Mouse (Mus musculus) heart, adult 18-20 months (tissue): ENCODE data around the gene Hdac11. TPM values are rescaled to one million over a fixed set of nuclear protein-coding genes. Genes with fewer than 3 reads are reported as not detected.
"Not testable (repeated sequence)": the region's sequence is repeated elsewhere in the genome, so short reads cannot be mapped to it uniquely, and the experiment has no call there.

Source experiments
- DNase-seq, 2 experiments: peaks; one replicate each; pipeline ENCODE4 v3.0.0; 2021 to 2022; ENCODE audit warnings: mixed read lengths in 1 of 2
- long read RNA-seq, 2 experiments: library from polyadenylated mRNA; stranded (forward); transcript quantifications; one replicate each; pipeline ENCODE4 v2.0.0; 2021
- total RNA-seq, 2 experiments: library from RNA; stranded (reverse); gene quantifications; 2 replicates each; pipeline ENCODE4 v1.2.3; 2021

The Hdac11 gene
- 10 to 100 TPM; 20.9 to 21.3 TPM for total RNA-seq
- long read RNA-seq, experiment 1, transcript Hdac11-201 (10 exons, 2,653 nt), result major isoform, 9 of 14 reads
- long read RNA-seq, experiment 1, partial matches to known transcripts, result 1 of 14 reads
- long read RNA-seq, experiment 1, other reads (novel, unspliced or antisense), result 2 of 14 reads
- long read RNA-seq, experiment 2, partial matches to known transcripts, result 1 of 3 reads
- long read RNA-seq, experiment 2, other reads (novel, unspliced or antisense), result 1 of 3 reads

- DNase-seq, result peak; percentile 87 to 94
Measured at GRCm38 (mm10) chr6:91156554-91157236, at the start of gene Hdac11. TSS of gene Hdac11 (plus strand) at chr6:91156665.

GRCm38 (mm10) chr6:91108301-91108916 lies 48.1 kb upstream of the Hdac11 start:
- no peak for DNase-seq

GRCm38 (mm10) chr6:91108917-91109450 lies 47.5 kb upstream of the Hdac11 start:
- DNase-seq, result no peak

DNA sequence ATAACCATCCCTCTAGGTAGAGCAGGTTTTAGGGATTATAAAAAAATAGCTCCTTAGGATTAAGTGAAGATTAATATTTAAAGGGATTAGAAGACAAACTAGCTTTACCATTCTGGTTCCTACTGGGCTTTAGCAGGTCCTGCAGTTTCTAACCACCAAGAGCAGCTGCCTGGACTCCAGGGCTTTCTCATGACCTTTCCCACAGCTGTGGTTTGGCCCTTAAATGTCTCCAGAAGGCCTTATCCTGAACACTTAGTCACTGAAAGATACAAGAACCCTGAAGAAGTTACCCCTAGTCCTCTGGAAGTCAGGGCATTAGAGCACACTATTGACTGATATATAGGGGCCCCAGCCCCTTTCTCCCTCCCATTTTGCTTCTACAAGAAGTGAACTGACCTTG lies 47.0 kb upstream of the Hdac11 start:
- peak in 1 of 2 experiments; percentile 31 for DNase-seq

GRCm38 (mm10) chr6:91110323-91111020 lies 46.0 kb upstream of the Hdac11 start:
- no peak for DNase-seq

DNA sequence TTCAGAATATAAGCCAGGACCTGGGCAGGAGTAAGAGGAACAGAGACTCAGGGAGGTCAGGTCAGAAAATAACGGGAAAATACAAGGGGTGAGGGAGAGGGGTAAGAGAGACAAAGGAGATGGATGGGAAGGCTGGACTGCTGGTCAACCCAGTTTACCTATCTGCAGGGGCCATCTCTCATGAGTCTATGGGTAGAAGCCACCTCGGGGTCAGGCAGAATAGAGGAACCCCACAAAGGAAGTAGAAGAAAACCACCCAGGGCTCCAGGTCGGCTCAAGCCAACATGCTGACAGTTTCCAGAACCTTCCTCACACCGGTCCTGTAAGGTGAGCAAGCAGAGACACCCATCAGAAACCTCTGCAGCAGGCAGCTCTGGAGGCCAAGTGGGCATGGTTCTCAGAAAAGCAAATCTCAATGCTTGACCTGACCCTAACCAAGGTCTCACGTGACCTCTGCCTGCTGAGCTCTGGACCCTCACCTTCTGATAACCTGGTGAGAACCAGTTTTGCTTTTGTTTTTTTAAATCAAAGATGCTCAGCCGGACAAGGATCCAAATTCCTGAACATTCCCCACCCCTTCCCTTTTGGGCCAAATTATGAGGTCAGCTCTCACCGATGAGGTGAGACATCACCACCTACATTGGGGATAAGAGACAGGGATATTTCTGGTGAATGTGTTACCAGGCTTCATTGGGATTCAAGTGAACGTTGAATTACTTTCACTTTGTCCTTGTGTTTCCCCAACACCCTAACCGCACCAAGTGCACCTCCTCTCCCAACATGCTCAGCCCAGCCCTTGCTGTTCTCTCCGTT lies 45.1 kb upstream of the Hdac11 start:
- DNase-seq, result no peak

- no peak for DNase-seq
Measured at GRCm38 (mm10) chr6:91111954-91112252, 44.6 kb upstream of the Hdac11 start.

GRCm38 (mm10) chr6:91114716-91115115 lies 41.7 kb upstream of the Hdac11 start:
- no peak for DNase-seq

GRCm38 (mm10) chr6:91115158-91115557 lies 41.3 kb upstream of the Hdac11 start:
- no peak for DNase-seq

DNA sequence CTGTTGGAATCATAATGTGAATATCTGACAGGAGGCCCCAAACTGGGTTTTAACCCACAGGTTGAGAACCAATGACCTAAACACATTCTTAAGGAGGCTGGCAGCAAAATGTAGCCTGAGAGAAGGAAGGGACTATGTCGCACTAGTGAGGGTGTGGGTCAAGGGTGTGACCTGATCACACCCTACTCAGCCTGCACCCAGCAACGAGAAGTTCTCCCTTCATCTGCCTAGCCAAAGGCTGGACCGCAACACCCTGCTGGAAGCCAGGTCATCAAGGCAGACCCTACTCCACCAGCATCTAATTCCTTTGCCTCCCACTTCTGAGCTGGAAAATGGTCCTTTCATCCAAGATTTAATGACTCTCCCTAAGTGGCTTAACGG lies 40.6 kb upstream of the Hdac11 start:
- DNase-seq, result no peak

DNA sequence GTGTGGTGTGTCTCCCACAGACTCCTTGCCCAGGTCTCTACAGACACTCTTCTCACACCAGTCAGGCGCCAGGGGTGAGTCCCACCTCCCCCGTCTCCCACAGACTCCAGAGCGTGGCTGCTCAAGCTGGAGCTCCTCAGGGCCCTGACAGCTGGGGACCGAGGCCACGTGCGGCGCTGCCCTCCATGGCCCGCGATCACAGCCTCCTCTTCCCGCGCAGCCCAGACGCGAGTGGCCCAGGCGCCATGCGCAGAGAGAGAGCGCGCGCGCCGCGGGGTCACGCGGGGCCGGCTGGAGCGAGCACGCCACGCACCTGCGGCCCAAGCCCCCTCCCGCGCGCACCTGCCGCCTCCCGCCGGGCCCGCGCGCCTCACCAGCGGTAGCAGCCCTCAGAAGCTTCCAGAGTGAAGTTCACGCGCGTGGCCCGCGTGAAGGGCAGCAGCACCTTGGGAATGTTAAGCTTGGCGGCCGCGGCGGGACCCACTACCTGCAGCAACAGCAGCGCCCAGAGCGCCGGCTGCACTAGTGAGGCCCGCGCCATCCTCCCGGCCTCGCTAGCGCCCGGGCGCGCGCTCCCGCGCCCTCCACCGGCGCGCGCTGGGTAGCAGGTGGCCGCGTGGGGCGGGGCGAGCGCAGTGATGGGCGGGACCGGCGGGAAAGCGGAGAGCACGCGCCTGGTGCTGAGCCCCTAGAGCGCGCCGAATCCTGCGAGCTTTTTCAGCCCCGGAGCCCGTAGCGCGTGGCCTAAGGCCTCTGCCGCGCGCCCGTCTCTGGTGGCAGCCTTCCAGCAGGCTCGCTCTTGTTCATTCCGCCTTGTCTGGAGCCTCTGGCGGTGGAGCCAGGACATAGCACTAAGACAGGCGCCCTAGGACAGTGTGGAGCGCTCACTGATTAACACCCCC lies 40.0 kb upstream of the Hdac11 start, which contains the start of gene Nup210:
Nup210 (minus strand) TSS at position 586 of the 902 bp plus-strand sequence.
- peak; percentile 94 for DNase-seq

GRCm38 (mm10) chr6:91117149-91117548 lies 39.3 kb upstream of the Hdac11 start:
- no peak for DNase-seq

DNA sequence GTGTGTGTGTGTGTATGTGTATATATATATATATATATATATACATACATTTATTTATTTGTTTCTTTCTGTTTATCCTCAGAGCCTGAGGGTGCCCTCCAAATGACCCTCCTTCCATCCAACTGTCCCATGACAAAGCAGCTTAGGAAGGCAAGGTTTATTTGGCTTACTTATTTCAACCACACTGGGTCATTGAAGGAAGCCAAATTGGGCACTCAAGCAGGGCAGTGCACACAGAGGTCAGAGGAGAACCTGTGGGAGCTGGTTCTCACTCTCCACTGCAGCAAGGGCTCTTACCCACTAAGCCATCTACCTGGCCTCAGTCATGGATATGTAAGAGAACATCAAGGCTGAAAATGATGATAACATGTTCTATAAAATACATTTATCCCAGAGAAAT lies 37.9 kb upstream of the Hdac11 start:
- DNase-seq, result no peak

DNA sequence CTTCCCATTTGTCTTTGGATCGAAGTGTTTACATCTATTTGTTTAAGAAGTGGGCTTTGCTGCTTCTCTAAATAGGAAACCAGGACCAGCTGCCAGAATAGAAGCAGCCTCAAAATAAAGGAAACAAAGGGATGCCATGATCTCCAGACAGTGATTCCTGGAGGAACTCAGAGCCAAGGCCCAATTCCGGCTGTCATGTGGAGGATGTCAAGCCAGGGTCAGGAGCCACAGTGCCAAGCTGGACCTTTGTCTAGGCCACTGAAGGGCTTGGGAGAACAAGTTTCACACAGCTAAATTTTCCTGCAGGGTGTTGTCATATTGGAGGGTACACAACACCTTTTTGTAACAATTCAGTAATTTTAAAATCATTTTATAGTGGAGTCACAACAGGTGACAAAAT lies 36.3 kb upstream of the Hdac11 start:
- DNase-seq, result no peak

- not testable (repeated sequence) for DNase-seq
Measured at GRCm38 (mm10) chr6:91121089-91121488, 35.4 kb upstream of the Hdac11 start.

DNA sequence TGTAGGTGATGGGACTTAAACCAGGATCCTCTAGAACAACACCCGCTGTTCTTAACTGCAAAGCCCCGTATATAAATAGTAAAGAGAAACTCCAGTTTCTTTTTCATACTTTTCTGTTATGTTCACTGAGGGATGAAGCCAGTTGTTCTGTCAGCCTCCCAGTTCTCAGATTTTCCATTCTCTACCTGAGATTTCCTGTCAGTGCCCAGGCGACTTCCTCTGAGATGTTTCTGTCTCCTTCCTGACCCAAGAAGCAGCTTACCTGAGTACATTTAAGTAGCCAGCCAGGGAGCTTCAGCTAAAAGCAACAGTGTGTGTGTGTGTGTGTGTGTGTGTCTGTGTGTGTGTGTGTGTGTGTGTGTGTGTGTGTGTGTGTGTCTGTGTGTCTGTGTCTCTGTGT lies 33.0 kb upstream of the Hdac11 start:
- DNase-seq, result no peak

DNA sequence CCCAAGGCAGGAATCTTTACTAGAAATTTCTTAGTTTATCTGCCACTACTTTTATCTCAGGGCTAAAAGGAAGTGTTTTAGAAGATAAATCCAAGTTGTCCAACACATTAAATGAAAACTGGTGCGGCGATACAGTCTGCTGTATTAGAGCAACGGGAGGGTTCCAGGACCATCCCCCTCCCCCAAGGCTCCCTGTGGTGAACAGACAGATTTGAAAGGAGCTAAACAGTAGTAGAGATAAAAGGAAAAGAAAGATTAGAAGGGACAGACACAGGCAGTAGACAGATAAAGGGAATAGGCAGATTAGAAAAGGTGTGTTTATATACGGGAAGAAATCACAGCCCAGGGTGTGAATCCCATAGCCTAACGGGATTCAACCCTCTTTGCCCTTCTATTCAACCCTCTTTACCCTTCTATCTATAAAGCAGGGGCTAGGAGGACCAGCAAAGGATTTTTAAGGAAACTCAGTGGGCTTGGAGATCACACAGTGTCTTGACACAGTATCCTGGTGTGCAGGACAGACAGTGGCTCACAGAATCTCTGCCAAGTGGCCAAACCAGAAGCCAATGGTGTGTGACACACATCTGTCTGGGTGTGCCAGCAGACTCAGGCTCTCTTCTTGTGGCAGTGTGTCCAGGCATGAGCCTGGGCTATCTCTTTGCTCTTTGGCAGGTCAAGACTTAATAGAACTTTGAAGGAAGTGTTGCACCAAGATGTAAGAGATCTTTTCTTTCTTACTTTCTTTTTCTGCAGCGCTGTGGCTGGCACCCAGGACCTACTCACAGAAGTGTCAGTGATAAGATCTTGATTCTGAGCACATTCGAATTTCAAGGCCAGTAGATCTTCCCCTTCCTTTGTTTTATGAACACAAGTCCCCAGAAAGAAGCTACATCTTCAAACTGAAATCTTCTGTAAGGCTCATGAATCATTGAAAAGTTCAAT lies 31.9 kb upstream of the Hdac11 start:
- peak in 1 of 2 experiments; percentile 21 for DNase-seq

- peak in 1 of 2 experiments; percentile 30 for DNase-seq
Measured at GRCm38 (mm10) chr6:91125228-91125585, 31.3 kb upstream of the Hdac11 start.

DNA sequence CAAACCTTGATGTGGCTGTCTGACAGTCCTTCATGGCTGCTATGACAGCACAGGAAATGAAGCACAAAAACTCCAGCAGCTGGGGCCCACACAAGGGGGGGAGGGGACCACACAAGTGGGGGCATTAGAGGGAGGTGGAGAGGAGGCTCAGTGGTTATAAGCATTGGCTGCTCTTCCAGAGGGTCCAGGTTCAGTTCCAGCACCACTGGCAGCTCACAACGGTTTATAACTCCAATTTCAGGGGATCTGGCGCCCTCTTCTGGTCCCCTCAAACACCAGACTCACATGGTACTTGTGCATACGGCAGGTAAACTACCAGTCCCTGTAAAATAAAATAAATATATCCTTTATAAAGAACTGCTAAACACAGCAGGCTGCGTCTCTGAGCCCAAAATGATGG lies 27.5 kb upstream of the Hdac11 start:
- no peak for DNase-seq

DNA sequence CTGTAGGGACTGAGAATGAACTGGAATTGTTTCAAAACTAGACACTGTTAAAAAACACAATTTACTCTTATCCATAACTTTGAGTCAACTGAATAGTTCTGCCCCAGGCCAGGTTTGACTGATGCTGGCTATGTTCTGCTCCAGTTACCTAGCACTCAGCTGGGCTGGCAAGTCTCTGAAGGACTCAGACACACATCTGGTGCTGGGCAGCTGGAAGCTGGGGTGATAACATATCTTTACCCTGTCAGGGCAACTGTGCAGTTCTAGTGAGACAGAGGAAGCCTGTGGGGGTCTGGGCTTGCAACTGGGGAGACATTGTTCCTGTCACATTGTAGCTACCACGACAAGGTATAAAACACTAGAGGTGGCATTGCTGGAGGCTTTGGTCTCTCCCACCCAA lies 25.6 kb upstream of the Hdac11 start:
- DNase-seq, result no peak
